Mouse (Mus musculus): Measurements from ENCODE around the gene Lypd6b. TPM values are rescaled to one million over a fixed set of nuclear protein-coding genes. Genes with fewer than 3 reads are reported as not detected.

The Lypd6b gene
- total RNA-seq, 2 experiments from 2014 or later: 0.12 to 0.27 TPM

Other genes starting within 250 kb of the Lypd6b start
- gene Kif5c, start 168.4 kb upstream of the Lypd6b start, total RNA-seq (2015): not detected in 2 replicates
- not detected in 2 replicates for gene Kif5c, start 168.4 kb upstream of the Lypd6b start, total RNA-seq (2017)

All from megakaryocyte progenitor cell, adult 5-6 weeks (primary cell).